Mouse (Mus musculus): ENCODE data around the gene Pdzd3. TPM values are rescaled to one million over a fixed set of nuclear protein-coding genes. Genes with fewer than 3 reads are reported as not detected.

Pdzd3 gene
- total RNA-seq, 2 experiments from 2014 or later: 1.1 to 1.4 TPM

DNA sequence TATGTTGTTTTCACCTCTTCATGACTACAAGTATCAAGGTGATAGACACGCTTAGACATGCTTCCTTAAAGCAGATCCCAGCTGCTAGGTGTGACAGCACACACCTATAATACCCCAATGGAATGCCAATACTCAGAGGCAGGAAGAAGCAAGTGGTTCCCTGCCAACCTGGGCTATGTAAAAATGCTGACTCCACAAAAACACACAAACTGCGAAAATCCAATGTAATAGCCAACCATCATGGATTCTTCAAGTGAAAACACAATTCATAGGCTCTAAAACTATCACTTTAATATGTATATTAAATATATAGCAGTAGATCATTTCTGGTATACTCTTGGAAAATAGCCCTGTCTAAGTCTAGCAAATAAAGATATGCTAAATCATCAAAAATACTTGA is 43.4 kb downstream of the Pdzd3 start:
- DNase-seq (ENCODE audit: low spot score): no peak

DNA sequence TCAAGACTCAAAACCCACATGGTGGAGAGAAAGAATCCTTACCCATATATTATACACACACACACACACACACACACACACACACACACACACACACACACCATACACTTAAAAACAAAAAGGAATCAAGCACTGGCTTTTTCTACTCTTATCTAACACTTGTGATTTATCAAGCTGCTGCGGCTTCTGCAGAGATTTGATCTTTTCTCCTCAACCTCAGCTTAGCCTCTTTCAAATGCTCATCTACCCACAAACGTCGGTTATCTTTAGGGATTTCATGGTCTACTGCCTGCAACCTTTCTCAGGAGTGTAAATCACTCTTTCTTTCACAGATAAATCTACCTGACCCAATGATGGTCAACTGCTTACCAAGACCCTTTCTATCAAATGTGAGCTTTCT is 50.8 kb downstream of the Pdzd3 start:
- DNase-seq (ENCODE audit: low spot score): no peak

DNA sequence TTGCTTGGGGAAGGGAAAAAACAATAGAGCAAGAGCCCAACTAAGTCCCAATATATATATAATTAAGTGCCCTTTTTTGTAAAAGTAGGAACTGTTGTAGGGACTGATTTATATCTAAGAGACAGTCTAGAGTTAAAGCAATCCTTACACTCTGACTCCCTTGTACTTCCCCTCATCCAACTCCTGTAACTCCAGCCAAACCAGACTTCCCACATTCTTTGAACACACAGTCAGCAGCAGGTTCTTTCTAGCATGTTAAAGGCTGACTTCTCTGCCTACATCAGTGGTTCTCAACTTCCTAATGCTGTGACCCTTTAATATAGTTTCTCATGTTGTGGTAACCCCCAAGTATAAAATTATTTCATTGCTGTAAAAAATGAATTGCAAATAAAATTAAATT is 51.7 kb downstream of the Pdzd3 start:
- no peak for DNase-seq (ENCODE audit: low spot score)

DNA sequence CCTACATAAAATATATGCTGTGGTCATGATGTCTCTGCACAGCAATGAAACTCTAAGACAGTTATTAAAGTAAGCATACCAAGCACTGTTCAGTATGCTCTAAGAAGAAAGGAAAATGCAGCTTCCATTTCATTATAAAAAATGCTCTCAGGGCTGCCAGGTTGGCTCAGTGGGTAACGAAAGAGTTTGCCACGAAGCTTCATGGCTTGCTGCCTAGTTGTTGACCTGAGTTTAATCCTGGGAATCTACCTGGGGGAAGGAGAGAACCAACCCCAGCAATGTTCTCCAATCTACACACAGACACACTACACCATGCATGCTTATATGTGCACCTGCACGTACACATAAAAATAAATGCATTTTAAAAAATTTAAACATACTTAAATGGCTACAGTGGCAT is 52.1 kb downstream of the Pdzd3 start:
- DNase-seq (ENCODE audit: low spot score): no peak

Other genes starting within 250 kb of the Pdzd3 start
- gene Thy1, start 208.1 kb downstream of the Pdzd3 start, total RNA-seq (2021): 10 to 100 TPM in 1 of 2 experiments, 1 to 10 TPM in 1; 7.9 to 10.5 TPM
- gene Usp2, start 184.4 kb downstream of the Pdzd3 start, total RNA-seq (2021): 100 to 1,000 TPM; 125 to 221 TPM
- not detected for gene Mfrp, start 149.7 kb downstream of the Pdzd3 start, total RNA-seq (2021)
- gene C1qtnf5, start 144.2 kb downstream of the Pdzd3 start, total RNA-seq (2021): 1 to 10 TPM; 3.9 to 5.4 TPM
- 1 to 10 TPM in 1 of 2 experiments, under 1 TPM in 1; 0.43 to 1.9 TPM for gene Gm49380, start 138.0 kb downstream of the Pdzd3 start, total RNA-seq (2021)
- 1 to 10 TPM; 1.5 to 3.0 TPM for gene Rnf26, start 138.0 kb downstream of the Pdzd3 start, total RNA-seq (2021)
- 10 to 100 TPM; 19.8 to 32.9 TPM for gene Mcam, start 117.0 kb downstream of the Pdzd3 start, total RNA-seq (2021)
- gene Cbl, start 17.4 kb downstream of the Pdzd3 start, total RNA-seq (2021): 1 to 10 TPM; 7.1 to 7.5 TPM
- not detected for gene Ccdc153, start 10.8 kb downstream of the Pdzd3 start, total RNA-seq (2021)
- gene Nlrx1, start 17.1 kb upstream of the Pdzd3 start, total RNA-seq (2021): 10 to 100 TPM; 21.7 to 21.8 TPM
- gene Abcg4, start 37.1 kb upstream of the Pdzd3 start, total RNA-seq (2021): under 1 TPM; 0.32 to 0.59 TPM
- gene Hinfp, start 54.2 kb upstream of the Pdzd3 start, total RNA-seq (2021): 1 to 10 TPM; 5.2 TPM
- gene C2cd2l, start 68.8 kb upstream of the Pdzd3 start, total RNA-seq (2021): 10 to 100 TPM; 14.1 to 14.8 TPM
- 10 to 100 TPM; 13.2 to 13.4 TPM for gene Dpagt1, start 74.5 kb upstream of the Pdzd3 start, total RNA-seq (2021)
- gene H2afx, start 83.2 kb upstream of the Pdzd3 start, total RNA-seq (2021): 10 to 100 TPM in 1 of 2 experiments, 1 to 10 TPM in 1; 7.8 to 10.4 TPM
- gene Hmbs, start 92.8 kb upstream of the Pdzd3 start, total RNA-seq (2021): 10 to 100 TPM; 20.8 to 24.7 TPM
- 10 to 100 TPM; 17.7 to 17.8 TPM for gene Vps11, start 110.2 kb upstream of the Pdzd3 start, total RNA-seq (2021)
- 10 to 100 TPM; 23.0 to 25.0 TPM for gene Hyou1, start 128.0 kb upstream of the Pdzd3 start, total RNA-seq (2021)
- 100 to 1,000 TPM in 1 of 2 experiments, 10 to 100 TPM in 1; 86.0 to 147 TPM for gene Slc37a4, start 145.4 kb upstream of the Pdzd3 start, total RNA-seq (2021)
- gene Rps25, start 155.7 kb upstream of the Pdzd3 start, total RNA-seq (2021): 100 to 1,000 TPM; 772 to 880 TPM
- 10 to 100 TPM; 16.9 to 20.4 TPM for gene Trappc4, start 156.1 kb upstream of the Pdzd3 start, total RNA-seq (2021)
- 1 to 10 TPM; 3.5 to 4.1 TPM for gene Ccdc84, start 167.1 kb upstream of the Pdzd3 start, total RNA-seq (2021)
- not detected for gene Foxr1, start 189.7 kb upstream of the Pdzd3 start, total RNA-seq (2021)
- gene Upk2, start 203.5 kb upstream of the Pdzd3 start, total RNA-seq (2021): under 1 TPM; 0.43 to 0.83 TPM
- 10 to 100 TPM; 36.0 to 36.6 TPM for gene Bcl9l, start 231.4 kb upstream of the Pdzd3 start, total RNA-seq (2021)

Data from gastrocnemius, adult 18-20 months (tissue).